Mouse (Mus musculus) CH12.LX (cell line): Measurements from ENCODE around the gene Slc45a1. TPM values are rescaled to one million over a fixed set of nuclear protein-coding genes. Genes with fewer than 3 reads are reported as not detected.

Experiments used
- DNase-seq: peaks from one replicate; pipeline ENCODE4 v3.0.0-alpha.2; 2013; ENCODE audit errors: extremely low read depth
- H3K27ac ChIP-seq: 2 replicates; pipeline ENCODE4 v1.5.1; 2012; ENCODE audit warnings: low read depth, mild to moderate bottlenecking, control low read depth, moderate library complexity; ENCODE audit not compliant: insufficient read depth
- H3K27me3 ChIP-seq: replicated peaks from 2 replicates; pipeline ENCODE3; 2012; ENCODE audit warnings: inconsistent platforms
- H3K36me3 ChIP-seq, 2 experiments: replicated peaks in 1 of 2; 2 replicates each; pipeline versions ENCODE3 to v1.6.1; 2012; ENCODE audit warnings: inconsistent platforms in 1 of 2, low read length in 1 of 2, mild to moderate bottlenecking in 1 of 2, mixed read lengths in 1 of 2, moderate library complexity in 1 of 2; ENCODE audit not compliant: control insufficient read depth in 1 of 2, insufficient read depth in 1 of 2
- H3K4me1 ChIP-seq, 2 experiments: 2 replicates each; pipeline ENCODE4 v1.6.1; 2012; ENCODE audit warnings: inconsistent platforms in 1 of 2, moderate library complexity in 1 of 2; ENCODE audit not compliant: insufficient read depth in 2 of 2, control insufficient read depth in 1 of 2
- H3K4me2 ChIP-seq: 2 replicates; pipeline ENCODE4 v1.6.1; 2012; ENCODE audit warnings: low read depth, mild to moderate bottlenecking, control low read depth; ENCODE audit not compliant: poor library complexity, insufficient read depth, severe bottlenecking
- H3K4me3 ChIP-seq, 3 experiments: fragments of 150-350 bp in 1 of 3; sonication (generic) in 1 of 3; replicated peaks in 1 of 3; 2 replicates each; pipeline versions ENCODE3 to v1.5.1; 2011 to 2012; ENCODE audit warnings: low read depth in 2 of 3, low read length in 2 of 3, mild to moderate bottlenecking in 2 of 3, moderate library complexity in 2 of 3, control low read depth in 1 of 3, improper control_type of control experiment in 1 of 3, inconsistent platforms in 1 of 3, mixed read lengths in 1 of 3; ENCODE audit not compliant: poor library complexity in 1 of 3
- H3K79me2 ChIP-seq: replicated peaks from 2 replicates; pipeline ENCODE4 v1.6.1; 2012; ENCODE audit warnings: mild to moderate bottlenecking, moderate library complexity; ENCODE audit not compliant: control insufficient read depth, poor library complexity, insufficient read depth, severe bottlenecking; ENCODE audit errors: extremely low read depth
- H3K9ac ChIP-seq: 2 replicates; pipeline ENCODE4 v1.6.1; 2012; ENCODE audit warnings: low read depth, mild to moderate bottlenecking, control low read depth, moderate library complexity; ENCODE audit not compliant: insufficient read depth
- H3K9me3 ChIP-seq: replicated peaks from 2 replicates; pipeline ENCODE3; 2012; ENCODE audit warnings: low read length, inconsistent platforms, mixed read lengths
- BHLHE40 ChIP-seq: IDR thresholded peaks from 2 replicates; pipeline ENCODE4 v1.6.1; 2011; ENCODE audit warnings: mild to moderate bottlenecking, low read depth, low read length, improper control_type of control experiment
- CHD1 ChIP-seq: IDR thresholded peaks from 2 replicates; pipeline ENCODE4 v1.6.1; 2012; ENCODE audit warnings: low read depth, low read length, improper control_type of control experiment, inconsistent platforms
- E2F4 ChIP-seq: IDR thresholded peaks from 2 replicates; pipeline ENCODE4 v1.6.1; 2011; ENCODE audit warnings: low read depth, low read length, improper control_type of control experiment; ENCODE audit not compliant: insufficient replicate concordance
- HCFC1 ChIP-seq: IDR thresholded peaks from 2 replicates; pipeline ENCODE4 v1.6.1; 2012; ENCODE audit warnings: low read depth, mild to moderate bottlenecking, inconsistent platforms, low read length, improper control_type of control experiment
- IRF4 ChIP-seq: IDR thresholded peaks from 2 replicates; pipeline ENCODE4 v1.6.1; 2014; ENCODE audit warnings: low read depth, mild to moderate bottlenecking, inconsistent platforms, low read length, improper control_type of control experiment
- JUN ChIP-seq: IDR thresholded peaks from 2 replicates; pipeline ENCODE4 v1.6.1; 2011; ENCODE audit warnings: low read depth, mild to moderate bottlenecking, low read length, improper control_type of control experiment, moderate library complexity; ENCODE audit not compliant: insufficient read depth
- MAX ChIP-seq: IDR thresholded peaks from 2 replicates; pipeline ENCODE4 v1.6.1; 2011; ENCODE audit warnings: low read length, improper control_type of control experiment
- MAZ ChIP-seq: IDR thresholded peaks from 2 replicates; pipeline ENCODE4 v1.6.1; 2012; ENCODE audit warnings: low read depth, mild to moderate bottlenecking, inconsistent platforms, low read length, improper control_type of control experiment, moderate library complexity
- MXI1 ChIP-seq: IDR thresholded peaks from 2 replicates; pipeline ENCODE4 v1.6.1; 2011; ENCODE audit warnings: mild to moderate bottlenecking, low read depth, low read length, improper control_type of control experiment
- MYC ChIP-seq: IDR thresholded peaks from 2 replicates; pipeline ENCODE4 v1.6.1; 2011; ENCODE audit warnings: low read depth, mild to moderate bottlenecking, improper control_type of control experiment, low read length
- POLR2AphosphoS2 ChIP-seq: IDR thresholded peaks from 2 replicates; pipeline ENCODE4 v1.6.1; 2011; ENCODE audit warnings: low read depth, low read length, improper control_type of control experiment
- SIN3A ChIP-seq: IDR thresholded peaks from 2 replicates; pipeline ENCODE4 v1.6.1; 2012; ENCODE audit warnings: low read length, improper control_type of control experiment, inconsistent platforms
- TBP ChIP-seq: conservative IDR thresholded peaks from 2 replicates; pipeline ENCODE4 v1.6.1; 2011; ENCODE audit warnings: low read depth, low read length, improper control_type of control experiment
- UBTF ChIP-seq: IDR thresholded peaks from 2 replicates; pipeline ENCODE4 v1.6.1; 2012; ENCODE audit warnings: low read depth, mild to moderate bottlenecking, inconsistent platforms, low read length, improper control_type of control experiment, moderate library complexity
- ZKSCAN1 ChIP-seq: IDR thresholded peaks from 2 replicates; pipeline ENCODE4 v1.6.1; 2012; ENCODE audit warnings: low read depth, inconsistent platforms, low read length, improper control_type of control experiment, borderline replicate concordance
- ZMIZ1 ChIP-seq: IDR thresholded peaks from 2 replicates; pipeline ENCODE4 v1.6.1; 2012; ENCODE audit warnings: low read depth, mild to moderate bottlenecking, inconsistent platforms, low read length, improper control_type of control experiment
- ZNF384 ChIP-seq: IDR thresholded peaks from 2 replicates; pipeline ENCODE4 v1.6.1; 2012; ENCODE audit warnings: low read depth, low read length, improper control_type of control experiment, inconsistent platforms
- dilution Hi-C: fragments of 300-500 bp; cut with MboI; formaldehyde crosslinking; loops from 2 replicates; pipeline ENCODE4 v1.14.3; 2020; ENCODE audit warnings: low sequenced_read_pairs; ENCODE audit not compliant: extremely low pct_unique_long_range_greater_than_20kb, extremely low pct_ligation_motif_present
- in situ Hi-C: fragments of 300-500 bp; cut with MboI; formaldehyde crosslinking; loops from 3 replicates; pipeline ENCODE4 v1.14.3; 2019; ENCODE audit warnings: low sequenced_read_pairs, low pct_ligation_motif_present, low pct_unique_long_range_greater_than_20kb, mixed read lengths
- polyA plus RNA-seq: library from polyadenylated mRNA; unstranded; fragments of >175 nt; gene quantifications from 2 replicates; pipeline ENCODE4 v1.2.1, GENCODE M21; 2012; ENCODE audit warnings: low read depth; ENCODE audit not compliant: insufficient read length
- total RNA-seq, 2 experiments: library from RNA; depleted of rRNA; stranded (reverse); fragments of 300-350 nt in 1 of 2; fragments of >200 nt in 1 of 2; gene quantifications; 2 replicates each; pipeline ENCODE4 v1.2.3; 2012 to 2014

Slc45a1 gene
- total and polyA plus RNA-seq, 3 experiments, result not detected

- no peaks in the 10 kb centered on the region for H3K79me2 ChIP-seq
- in situ Hi-C loops (loop anchor here (10.0 kb wide), 1 partner anchor 216 kb away; no protein-coding TSS in a partner anchor), dilution Hi-C loops (no loop called here)
- no peak for DNase-seq
- peaks cover 15% of the 10 kb centered on the region for H3K9me3 ChIP-seq
- H3K27ac ChIP-seq, result no peak overlapping the region
- H3K9ac ChIP-seq, result no peak overlapping the region
- no peak for TF ChIP-seq BHLHE40
- no peak for TF ChIP-seq JUN
- TF ChIP-seq SIN3A, result no peak
- no peak overlapping the region for H3K4me2 ChIP-seq
- H3K4me3 ChIP-seq, result no peak overlapping the region
- H3K27me3 ChIP-seq, result peaks cover 2% of the 10 kb centered on the region
- peaks cover 4 to 6% of the 10 kb centered on the region in 2 experiments; a peak in 1 of 4 replicates for H3K4me1 ChIP-seq
- H3K36me3 ChIP-seq, result no peaks in the 10 kb centered on the region
These were observed 26.8 kb upstream of the Slc45a1 start for GRCm38 (mm10) chr4:150678789-150679188.

- Histone ChIP-seq H3K36me3 (no peaks in the 10 kb centered on the region), H3K9ac (no peak overlapping the region), H3K79me2 (no peaks in the 10 kb centered on the region), H3K4me3 (no peak overlapping the region), H3K27me3 (peaks cover 2% of the 10 kb centered on the region), H3K4me1 (peaks cover 4 to 6% of the 10 kb centered on the region in 2 experiments; a peak in 1 of 4 replicates), H3K4me2 (no peak overlapping the region), H3K27ac (no peak overlapping the region)
- no peak for DNase-seq
- dilution Hi-C loops, result no loop called here
- in situ Hi-C loops, result loop anchor here (10.0 kb wide), 1 partner anchor 217 kb away; no protein-coding TSS in a partner anchor
- TF ChIP-seq MYC, result no peak
- no peak for TF ChIP-seq MAX
- TF ChIP-seq UBTF, result no peak
- no peak for TF ChIP-seq ZMIZ1
- TF ChIP-seq BHLHE40, result no peak
- TF ChIP-seq IRF4, result no peak
- no peak for TF ChIP-seq CHD1
- no peak for TF ChIP-seq ZKSCAN1
- TF ChIP-seq MAZ, result no peak
- TF ChIP-seq, all 38 proteins: peak for 0
- H3K9me3 ChIP-seq, result peaks cover 15% of the 10 kb centered on the region
These were observed 25.9 kb upstream of the Slc45a1 start for GRCm38 (mm10) chr4:150677846-150678224.

GRCm38 (mm10) chr4:150677126-150677845 lies 25.3 kb upstream of the Slc45a1 start:
- peaks cover 2% of the 10 kb centered on the region for H3K27me3 ChIP-seq
- no peak for DNase-seq
- H3K4me1 ChIP-seq, result peaks cover 4 to 6% of the 10 kb centered on the region in 2 experiments; a peak in 1 of 4 replicates
- no peak for TF ChIP-seq E2F4
- TF ChIP-seq TBP, result no peak
- TF ChIP-seq MAX, result no peak
- no peak for TF ChIP-seq MXI1
- no peak for TF ChIP-seq IRF4
- TF ChIP-seq HCFC1, result no peak
- no peak for TF ChIP-seq UBTF
- TF ChIP-seq POLR2AphosphoS2, result no peak
- no peak for TF ChIP-seq ZNF384
- H3K4me2 ChIP-seq, result no peak overlapping the region
- no peak overlapping the region for H3K9ac ChIP-seq
- no peaks in the 10 kb centered on the region for H3K36me3 ChIP-seq
- no peak overlapping the region for H3K4me3 ChIP-seq
- H3K79me2 ChIP-seq, result no peaks in the 10 kb centered on the region
- dilution Hi-C loops (no loop called here), in situ Hi-C loops (loop anchor here (10.0 kb wide), 1 partner anchor 218 kb away; no protein-coding TSS in a partner anchor)
- peaks cover 15% of the 10 kb centered on the region for H3K9me3 ChIP-seq
- no peak overlapping the region for H3K27ac ChIP-seq
